Mouse (Mus musculus) intestine, postnatal 0 days (tissue): ENCODE data around the gene Lta. TPM values are rescaled to one million over a fixed set of nuclear protein-coding genes. Genes with fewer than 3 reads are reported as not detected.

Source experiments
- ATAC-seq: fragments of 200-750 bp; cut with Nextera tagmentation; 2 replicates; pipeline ENCODE4 v1.8.0; 2017; ENCODE audit warnings: mild to moderate bottlenecking, moderate TSS enrichment, moderate library complexity
- H3K27ac ChIP-seq: fragments of 300-500 bp; sonication (generic); 2 replicates; pipeline ENCODE4 v1.5.1; 2014; ENCODE audit warnings: mild to moderate bottlenecking, low read depth, low read length, moderate library complexity
- H3K27me3 ChIP-seq: fragments of 300-500 bp; sonication (generic); replicated peaks from 2 replicates; pipeline ENCODE4 v1.6.1; 2014; ENCODE audit warnings: low read length, mixed read lengths; ENCODE audit not compliant: control insufficient read depth, insufficient read depth
- H3K36me3 ChIP-seq: fragments of 300-500 bp; sonication (generic); 2 replicates; pipeline ENCODE4 v1.6.1; 2014; ENCODE audit warnings: mild to moderate bottlenecking, moderate library complexity; ENCODE audit not compliant: control insufficient read depth, insufficient read depth
- H3K4me1 ChIP-seq: fragments of 300-500 bp; sonication (generic); replicated peaks from 2 replicates; pipeline ENCODE4 v1.6.1; 2014; ENCODE audit warnings: antibody characterized with exemption, low read length, mixed read lengths; ENCODE audit not compliant: control insufficient read depth, insufficient read depth
- H3K4me2 ChIP-seq: fragments of 300-500 bp; sonication (generic); replicated peaks from 2 replicates; pipeline ENCODE4 v1.6.1; 2014; ENCODE audit warnings: low read depth, mild to moderate bottlenecking, moderate library complexity
- H3K4me3 ChIP-seq: fragments of 300-500 bp; sonication (generic); 2 replicates; pipeline ENCODE4 v1.5.1; 2014; ENCODE audit warnings: low read depth, low read length
- H3K9ac ChIP-seq: fragments of 300-500 bp; sonication (generic); 2 replicates; pipeline ENCODE4 v1.6.1; 2014; ENCODE audit warnings: mild to moderate bottlenecking, low read depth, low read length
- H3K9me3 ChIP-seq: fragments of 300-500 bp; sonication (generic); 2 replicates; pipeline ENCODE4 v1.6.1; 2016; ENCODE audit warnings: mixed run types; ENCODE audit not compliant: control insufficient read depth
- CTCF ChIP-seq: sonication (generic); IDR thresholded peaks from 2 replicates; pipeline ENCODE4 v1.5.1; 2016; ENCODE audit warnings: low read depth, mild to moderate bottlenecking, control low read depth, antibody characterized with exemption, moderate library complexity
- WGBS: fragments of 180-500 bp; shearing (Covaris S2); extraction: QIAGEN DNeasy Blood & Tissue Kit; methylation state at CpG from one replicate; pipeline ENCODE4 v1.1.7; 2014; 5-methylcytosine and 5-hydroxymethylcytosine counted together
- polyA plus RNA-seq: library from polyadenylated mRNA; unstranded; fragments of >200 nt; fragmentation: Nextera tagmentation; extraction: Ambion mirVana; gene quantifications from 2 replicates; pipeline ENCODE4 v1.2.1, GENCODE M21; 2015

Gene Lta
- polyA plus RNA-seq, 1 experiment from 2014 or later: 0.10 TPM

- Histone ChIP-seq H3K36me3 (peaks cover 48% of the 10 kb centered on the region), H3K4me2 (peak within 1 kb of the TSS; percentile 84), H3K4me3 (peak within 1 kb of the TSS; percentile 61), H3K27ac (peak within 1 kb of the TSS; percentile 91), H3K4me1 (no peaks in the 10 kb centered on the region; the same call in 1 of the 2 replicates), H3K9me3 (no peaks in the 10 kb centered on the region), H3K9ac (peak within 1 kb of the TSS; percentile 72), H3K27me3 (no peaks in the 10 kb centered on the region)
- ATAC-seq: no peak
- TF ChIP-seq CTCF: no peak
- 43% methylated on average over 18 of the region's 18 CpGs for WGBS
Measured at GRCm38 (mm10) chr17:35233114-35233980, 28.2 kb upstream of the Lta start, which contains the start of gene Atp6v1g2. TSS of gene Atp6v1g2 (plus strand) at chr17:35233660.

- Histone ChIP-seq H3K9me3 (no peaks in the 10 kb centered on the region), H3K4me3 (no peak overlapping the region), H3K9ac (no peak overlapping the region), H3K4me2 (peak overlapping the region; percentile 17; the same call in 1 of the 2 replicates), H3K27ac (0 out of 2 replicates have a peak overlapping the region, but pooled peaks have one; percentile 15), H3K4me1 (no peaks in the 10 kb centered on the region; the same call in 1 of the 2 replicates), H3K36me3 (peaks cover 49% of the 10 kb centered on the region), H3K27me3 (no peaks in the 10 kb centered on the region)
- no peak for ATAC-seq
- WGBS: 60% methylated on average over 5 of the region's 5 CpGs
- no peak for TF ChIP-seq CTCF
Measured at GRCm38 (mm10) chr17:35232659-35233058, 27.5 kb upstream of the Lta start.

- Histone ChIP-seq H3K9ac (no peak overlapping the region), H3K36me3 (peaks cover 51% of the 10 kb centered on the region), H3K4me2 (peak overlapping the region; percentile 17; the same call in 1 of the 2 replicates), H3K27me3 (no peaks in the 10 kb centered on the region), H3K4me1 (no peaks in the 10 kb centered on the region; the same call in 1 of the 2 replicates), H3K9me3 (no peaks in the 10 kb centered on the region), H3K27ac (0 out of 2 replicates have a peak overlapping the region, but pooled peaks have one; percentile 15), H3K4me3 (no peak overlapping the region)
- ATAC-seq: no peak
- peak; percentile 94 for TF ChIP-seq CTCF
- WGBS: 14% methylated on average over 12 of the region's 12 CpGs
Measured at GRCm38 (mm10) chr17:35232043-35232442, 26.9 kb upstream of the Lta start.

GRCm38 (mm10) chr17:35231022-35231421 is 25.9 kb upstream of the Lta start:
- H3K9me3 ChIP-seq: no peaks in the 10 kb centered on the region

GRCm38 (mm10) chr17:35226561-35227046 is 21.5 kb upstream of the Lta start:
- 80% methylated on average over 14 of the region's 14 CpGs for WGBS
- Histone ChIP-seq H3K9ac (no peak overlapping the region), H3K27me3 (no peaks in the 10 kb centered on the region), H3K9me3 (no peaks in the 10 kb centered on the region), H3K4me1 (no peaks in the 10 kb centered on the region), H3K27ac (no peak overlapping the region), H3K36me3 (peaks cover 60% of the 10 kb centered on the region), H3K4me2 (no peak overlapping the region), H3K4me3 (no peak overlapping the region)
- 0 out of 2 replicates have a peak, but pooled peaks have one; percentile 8 for TF ChIP-seq CTCF
- ATAC-seq: no peak

More at GRCm38 (mm10) chr17:35231022-35231421, 25.9 kb upstream of the Lta start:
- no peak for ATAC-seq
- Histone ChIP-seq H3K36me3 (peaks cover 51% of the 10 kb centered on the region), H3K27ac (no peak overlapping the region), H3K4me3 (no peak overlapping the region), H3K4me2 (no peak overlapping the region), H3K9ac (no peak overlapping the region), H3K27me3 (no peaks in the 10 kb centered on the region), H3K4me1 (no peaks in the 10 kb centered on the region; the same call in 1 of the 2 replicates)
- WGBS: 94% methylated on average over 10 of the region's 10 CpGs
- TF ChIP-seq CTCF: no peak

- H3K4me2 ChIP-seq: no peak overlapping the region
- no peaks in the 10 kb centered on the region for H3K4me1 ChIP-seq
- no peak overlapping the region for H3K4me3 ChIP-seq
- H3K36me3 ChIP-seq: peaks cover 61% of the 10 kb centered on the region
- H3K27me3 ChIP-seq: no peaks in the 10 kb centered on the region
- no peak for ATAC-seq
- no peaks in the 10 kb centered on the region for H3K9me3 ChIP-seq
- no peak overlapping the region for H3K27ac ChIP-seq
- no peak overlapping the region for H3K9ac ChIP-seq
- 93% methylated on average over 5 of the region's 5 CpGs for WGBS
- no peak for TF ChIP-seq CTCF
Measured at GRCm38 (mm10) chr17:35225456-35225855, 20.3 kb upstream of the Lta start.
